Mouse (Mus musculus) erythroblast, embryonic 14.5 days (primary cell): ENCODE measurements around the gene Scn5a. TPM values are rescaled to one million over a fixed set of nuclear protein-coding genes. Genes with fewer than 3 reads are reported as not detected.

Source experiments
- H3K27me3 ChIP-seq: 2 replicates; pipeline ENCODE4 v1.6.1; 2012; ENCODE audit warnings: inconsistent platforms; ENCODE audit not compliant: control insufficient read depth
- H3K36me3 ChIP-seq: 2 replicates; pipeline ENCODE4 v1.6.1; 2012; ENCODE audit warnings: mild to moderate bottlenecking, inconsistent platforms; ENCODE audit not compliant: control insufficient read depth
- H3K4me1 ChIP-seq: 2 replicates; pipeline ENCODE4 v1.6.1; 2012; ENCODE audit warnings: inconsistent platforms; ENCODE audit not compliant: control insufficient read depth
- H3K4me3 ChIP-seq: replicated peaks from 2 replicates; pipeline ENCODE3; 2012; ENCODE audit warnings: moderate library complexity, mild to moderate bottlenecking, inconsistent platforms
- H3K9me3 ChIP-seq: 2 replicates; pipeline ENCODE4 v1.6.1; 2012; ENCODE audit warnings: low read length, inconsistent platforms, mixed read lengths; ENCODE audit not compliant: control insufficient read depth
- GATA1 ChIP-seq: IDR thresholded peaks from 2 replicates; pipeline ENCODE4 v1.6.1; 2012; ENCODE audit warnings: low read length, inconsistent platforms, mixed read lengths
- TAL1 ChIP-seq: IDR thresholded peaks from 3 replicates; pipeline ENCODE4 v1.6.1; 2012; ENCODE audit warnings: low read length, inconsistent platforms, mixed read lengths
- polyA plus RNA-seq: library from polyadenylated mRNA; stranded (reverse); fragments of >175 nt; gene quantifications from 2 replicates; pipeline ENCODE4 v1.2.3, GENCODE M21; 2012

Gene Scn5a
- polyA plus RNA-seq, 1 experiment = not detected

DNA sequence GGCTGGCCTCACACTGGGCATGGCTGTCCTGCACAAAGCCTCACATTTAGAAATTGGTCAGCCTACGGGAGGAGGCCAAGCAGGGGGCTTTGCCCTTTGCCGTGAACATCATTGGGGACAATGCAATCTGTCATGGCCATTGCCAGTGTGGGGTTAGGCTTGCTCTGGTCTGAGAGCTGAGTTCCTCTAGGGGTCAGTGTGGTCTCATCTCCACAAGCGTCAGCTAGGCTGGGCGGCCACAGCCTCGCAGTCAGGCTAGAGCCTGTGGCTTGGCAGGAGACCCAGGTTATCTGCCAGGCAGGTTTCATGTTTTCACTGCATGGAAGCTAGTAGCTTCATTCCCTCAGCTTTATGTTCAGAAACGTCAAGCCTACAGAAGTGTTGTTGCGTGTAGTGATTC is 113.2 kb downstream of the Scn5a start:
- peaks cover 24% of the 10 kb centered on the region for H3K4me1 ChIP-seq
- TF ChIP-seq TAL1 = no peak
- TF ChIP-seq GATA1 = no peak
- H3K27me3 ChIP-seq = no peaks in the 10 kb centered on the region
- peaks cover 77% of the 10 kb centered on the region for H3K36me3 ChIP-seq
- H3K9me3 ChIP-seq = no peaks in the 10 kb centered on the region
- H3K4me3 ChIP-seq = no peak overlapping the region

DNA sequence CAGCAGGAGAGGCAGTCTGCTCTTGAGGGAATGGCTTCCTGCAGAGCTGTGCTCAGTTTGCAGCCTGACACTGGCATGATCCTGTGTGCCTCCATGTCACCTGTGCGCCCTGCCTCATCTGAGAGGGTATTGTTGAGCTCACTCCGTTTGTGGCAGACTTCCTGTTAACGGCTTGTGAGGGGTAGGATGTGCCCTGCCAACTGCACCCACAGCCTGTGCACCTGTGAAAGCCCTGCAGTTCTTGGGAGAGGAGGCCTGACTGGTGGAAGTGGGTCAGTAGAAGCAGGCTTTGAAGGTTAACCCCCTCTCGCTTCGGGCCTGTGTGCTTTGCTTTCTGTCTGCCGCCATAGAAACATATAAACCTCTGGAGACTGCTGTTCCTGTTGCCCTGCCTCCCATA is 113.8 kb downstream of the Scn5a start:
- peaks cover 19% of the 10 kb centered on the region for H3K4me1 ChIP-seq
- H3K9me3 ChIP-seq = no peaks in the 10 kb centered on the region
- peaks cover 78% of the 10 kb centered on the region for H3K36me3 ChIP-seq
- H3K4me3 ChIP-seq = no peak overlapping the region
- no peak for TF ChIP-seq TAL1
- TF ChIP-seq GATA1 = no peak
- H3K27me3 ChIP-seq = no peaks in the 10 kb centered on the region

DNA sequence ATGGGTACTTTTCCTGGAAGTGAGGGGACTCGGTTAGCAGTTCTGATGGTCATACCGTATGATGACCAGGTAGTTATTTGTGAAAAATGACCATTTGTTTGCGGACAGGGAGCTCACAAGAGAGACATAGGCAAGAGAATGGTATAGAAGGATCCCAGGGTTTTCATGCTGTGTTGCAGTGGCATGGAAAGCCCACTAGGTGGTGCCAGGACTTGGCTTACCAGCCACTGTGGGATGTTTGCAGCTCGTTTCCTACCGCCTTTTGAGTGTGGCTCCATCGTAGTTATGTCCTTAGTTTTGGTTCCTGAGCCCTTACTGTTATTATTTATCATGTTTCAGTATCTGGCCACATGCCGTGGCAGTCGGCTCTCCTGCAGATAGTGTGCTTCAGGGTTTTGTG is 118.4 kb downstream of the Scn5a start:
- H3K36me3 ChIP-seq = peaks cover 65% of the 10 kb centered on the region
- H3K4me1 ChIP-seq = no peaks in the 10 kb centered on the region
- TF ChIP-seq GATA1 (no peak), TAL1 (no peak)
- H3K27me3 ChIP-seq = no peaks in the 10 kb centered on the region
- H3K9me3 ChIP-seq = no peaks in the 10 kb centered on the region
- no peak overlapping the region for H3K4me3 ChIP-seq

GRCm38 (mm10) chr9:119457122-119457521 is 121.7 kb downstream of the Scn5a start:
- no peaks in the 10 kb centered on the region for H3K9me3 ChIP-seq
- H3K4me3 ChIP-seq = no peak overlapping the region
- TF ChIP-seq GATA1 (no peak), TAL1 (no peak)
- H3K36me3 ChIP-seq = peaks cover 48% of the 10 kb centered on the region
- H3K4me1 ChIP-seq = no peaks in the 10 kb centered on the region
- no peaks in the 10 kb centered on the region for H3K27me3 ChIP-seq

GRCm38 (mm10) chr9:119455967-119456366 is 122.8 kb downstream of the Scn5a start:
- Histone ChIP-seq H3K27me3 (no peaks in the 10 kb centered on the region), H3K9me3 (no peaks in the 10 kb centered on the region), H3K4me1 (no peaks in the 10 kb centered on the region), H3K4me3 (no peak overlapping the region), H3K36me3 (peaks cover 49% of the 10 kb centered on the region)
- TF ChIP-seq TAL1 = no peak
- TF ChIP-seq GATA1 = no peak

- H3K4me1 ChIP-seq = peaks cover 24% of the 10 kb centered on the region
- no peaks in the 10 kb centered on the region for H3K9me3 ChIP-seq
- H3K4me3 ChIP-seq = peak overlapping the region; percentile 75
- H3K36me3 ChIP-seq = peaks cover 35% of the 10 kb centered on the region
- no peaks in the 10 kb centered on the region for H3K27me3 ChIP-seq
- TF ChIP-seq TAL1 = no peak
- TF ChIP-seq GATA1 = no peak
Observed at GRCm38 (mm10) chr9:119445737-119446136, 133.1 kb downstream of the Scn5a start.

DNA sequence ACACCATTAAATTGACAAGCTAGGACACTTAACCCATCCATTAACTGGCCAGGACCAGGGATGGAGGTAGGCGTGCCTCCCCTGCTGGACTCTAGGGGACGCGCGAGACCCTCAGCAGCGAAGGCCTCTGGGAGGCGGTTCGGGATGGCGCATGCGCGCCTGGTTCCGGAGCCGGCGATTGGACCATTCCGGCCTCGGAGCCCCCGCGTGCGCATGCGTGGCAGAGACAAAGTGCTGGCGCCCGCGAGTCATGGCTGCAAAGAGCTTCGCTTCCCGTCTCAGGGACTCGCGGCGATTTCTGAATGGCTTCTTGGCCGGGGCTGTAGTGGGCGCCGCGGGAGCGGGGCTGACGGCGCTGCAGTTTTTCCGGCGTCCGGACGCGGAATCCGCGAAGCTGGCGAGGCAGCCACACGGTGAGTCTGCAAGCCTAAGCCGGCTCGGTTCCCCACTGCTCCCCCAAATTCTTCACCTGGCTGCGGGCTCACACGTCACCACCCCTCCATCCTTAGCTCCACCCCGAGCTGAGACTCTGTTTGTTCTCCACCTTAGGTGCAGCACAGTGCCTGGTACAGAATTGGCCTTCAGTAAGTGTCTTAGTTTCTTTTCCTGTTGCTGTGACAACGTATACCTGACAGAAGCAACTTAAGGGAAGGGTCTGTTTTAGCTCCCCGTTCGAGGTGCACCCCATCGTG is 133.9 kb downstream of the Scn5a start, which contains the start of gene Exog:
Gene Exog (plus strand): TSS at position 206 of the 692 bp plus-strand sequence.
- Histone ChIP-seq H3K9me3 (no peaks in the 10 kb centered on the region), H3K4me3 (peak within 1 kb of the TSS; percentile 75), H3K4me1 (peaks cover 24% of the 10 kb centered on the region), H3K36me3 (peaks cover 29% of the 10 kb centered on the region), H3K27me3 (no peaks in the 10 kb centered on the region)
- TF ChIP-seq TAL1 (no peak), GATA1 (no peak)

GRCm38 (mm10) chr9:119438498-119439000 is 140.3 kb downstream of the Scn5a start:
- Histone ChIP-seq H3K36me3 (no peaks in the 10 kb centered on the region; the same call in 1 of the 2 replicates), H3K4me1 (no peaks in the 10 kb centered on the region), H3K9me3 (no peaks in the 10 kb centered on the region), H3K27me3 (no peaks in the 10 kb centered on the region), H3K4me3 (no peak overlapping the region)
- TF ChIP-seq TAL1 (no peak), GATA1 (no peak)

- TF ChIP-seq TAL1 (no peak), GATA1 (no peak)
- H3K36me3 ChIP-seq = peaks cover under 1% of the 10 kb centered on the region; the same call in 1 of the 2 replicates
- H3K4me1 ChIP-seq = no peaks in the 10 kb centered on the region
- no peaks in the 10 kb centered on the region for H3K9me3 ChIP-seq
- H3K4me3 ChIP-seq = no peak overlapping the region
- H3K27me3 ChIP-seq = no peaks in the 10 kb centered on the region
Observed at GRCm38 (mm10) chr9:119438065-119438464, 140.8 kb downstream of the Scn5a start.

DNA sequence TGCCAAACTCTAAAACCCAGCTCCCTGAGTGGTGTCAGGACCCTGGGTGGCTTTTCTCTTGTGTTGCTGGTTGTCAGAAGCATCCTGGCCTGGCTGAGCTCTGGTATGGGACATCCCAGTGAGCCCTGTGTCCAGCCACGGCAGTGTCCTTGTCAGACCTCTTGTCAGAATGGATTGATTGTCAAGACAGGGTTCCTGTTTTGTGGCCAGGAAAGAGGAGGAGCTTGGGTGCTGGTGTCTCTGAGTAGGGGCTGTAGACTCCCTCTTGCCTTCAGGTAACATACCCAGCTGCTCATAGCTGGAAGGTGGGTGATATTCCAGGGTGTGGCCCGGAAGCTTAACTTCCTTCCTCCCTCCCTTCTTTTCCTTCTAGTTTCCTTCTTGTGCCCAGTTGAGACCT is 143.0 kb downstream of the Scn5a start:
- no peaks in the 10 kb centered on the region for H3K9me3 ChIP-seq
- no peaks in the 10 kb centered on the region for H3K4me1 ChIP-seq
- H3K27me3 ChIP-seq = no peaks in the 10 kb centered on the region
- TF ChIP-seq TAL1 (no peak), GATA1 (no peak)
- no peak overlapping the region for H3K4me3 ChIP-seq
- H3K36me3 ChIP-seq = peaks cover 10% of the 10 kb centered on the region; the same call in 1 of the 2 replicates

Other genes with a start within 250 kb of the Scn5a start
- gene Acaa1a, start 239.3 kb downstream of the Scn5a start, polyA plus RNA-seq = 0.79 and 1.7 TPM in 2 replicates
- 0.63 and 1.7 TPM in 2 replicates for gene Myd88, start 237.6 kb downstream of the Scn5a start, polyA plus RNA-seq
- 0.01 and 0.17 TPM in 2 replicates for gene Xylb, start 221.6 kb downstream of the Scn5a start, polyA plus RNA-seq
- gene Slc22a14, start 213.5 kb downstream of the Scn5a start, polyA plus RNA-seq = not detected in 2 replicates
- gene Acvr2b, start 176.9 kb downstream of the Scn5a start, polyA plus RNA-seq = 0.02 TPM in 1 of 2 replicates, not detected in the other
- gene Exog, start 134.1 kb downstream of the Scn5a start, polyA plus RNA-seq = 0.06 TPM in 2 replicates
- gene Scn10a, start 140.3 kb upstream of the Scn5a start, polyA plus RNA-seq = 0.02 TPM in 1 of 2 replicates, not detected in the other
- gene Scn11a, start 246.4 kb upstream of the Scn5a start, polyA plus RNA-seq = not detected in 2 replicates